Mouse (Mus musculus): Measurements from ENCODE around the gene Ptgds. TPM values are rescaled to one million over a fixed set of nuclear protein-coding genes. Genes with fewer than 3 reads are reported as not detected.

The Ptgds gene
- total and polyA plus RNA-seq, 3 experiments, result 0.37 to 0.46 TPM; not detected in 1

- peaks cover 32 to 51% of the 10 kb centered on the region in 2 experiments for H3K36me3 ChIP-seq (replicated peaks in 1 of 2; ENCODE audit: control insufficient read depth in 1 of 2, insufficient read depth in 1 of 2, low read length in 1 of 2)
- no peak overlapping the region for H3K4me3 ChIP-seq (replicated peaks in 1 of 3; ENCODE audit: low read depth in 2 of 3, low read length in 2 of 3, poor library complexity in 1 of 3)
- H3K79me2 ChIP-seq (replicated peaks; ENCODE audit: control insufficient read depth, extremely low read depth, insufficient read depth, poor library complexity, severe bottlenecking), result peaks cover 8% of the 10 kb centered on the region; the same call in 1 of the 2 replicates
- no peaks in the 10 kb centered on the region for H3K27me3 ChIP-seq (replicated peaks)
- no peaks in the 10 kb centered on the region for H3K9me3 ChIP-seq (replicated peaks; ENCODE audit: low read length)
- DNase-seq (ENCODE audit: extremely low read depth), result no peak
- in situ Hi-C loops (cut with MboI; ENCODE audit: low pct_ligation_motif_present, low pct_unique_long_range_greater_than_20kb, low sequenced_read_pairs), result no loop called here
- no peak overlapping the region for H3K27ac ChIP-seq (ENCODE audit: insufficient read depth, low read depth)
- H3K4me2 ChIP-seq (ENCODE audit: insufficient read depth, low read depth, poor library complexity, severe bottlenecking), result no peak overlapping the region
- H3K9ac ChIP-seq (ENCODE audit: insufficient read depth, low read depth), result no peak overlapping the region
- dilution Hi-C loops (cut with MboI; ENCODE audit: extremely low pct_ligation_motif_present, extremely low pct_unique_long_range_greater_than_20kb, low sequenced_read_pairs), result no loop called here
- H3K4me1 ChIP-seq (ENCODE audit: control insufficient read depth in 1 of 2, insufficient read depth in 2 of 2), result peaks cover 15 to 35% of the 10 kb centered on the region in 2 experiments
- TF ChIP-seq NRF1 (IDR thresholded peaks at IDR 0.05; ENCODE audit: low read depth, low read length), result no peak
- TF ChIP-seq POLR2A (IDR thresholded peaks at IDR 0.05; ENCODE audit: low read depth, low read length), result no peak
- TF ChIP-seq SMC3 (IDR thresholded peaks at IDR 0.05; ENCODE audit: low read depth, low read length), result no peak
- no peak for TF ChIP-seq RCOR1 (conservative IDR thresholded peaks at IDR 0.05; ENCODE audit: low read depth, low read length)
Observed at GRCm38 (mm10) chr2:25502726-25503125, 32.9 kb upstream of the Ptgds start.

GRCm38 (mm10) chr2:25501593-25502486 is 32.0 kb upstream of the Ptgds start, which contains the start of gene C8g:
Gene C8g (minus strand): TSS chr2:25501719.
- H3K4me2 ChIP-seq (ENCODE audit: insufficient read depth, low read depth, poor library complexity, severe bottlenecking), result peak within 1 kb of the TSS; percentile 68
- H3K36me3 ChIP-seq (replicated peaks in 1 of 2; ENCODE audit: control insufficient read depth in 1 of 2, insufficient read depth in 1 of 2, low read length in 1 of 2), result peaks cover 32 to 47% of the 10 kb centered on the region in 2 experiments
- H3K4me1 ChIP-seq (ENCODE audit: control insufficient read depth in 1 of 2, insufficient read depth in 2 of 2), result peaks cover 15 to 40% of the 10 kb centered on the region in 2 experiments
- H3K79me2 ChIP-seq (replicated peaks; ENCODE audit: control insufficient read depth, extremely low read depth, insufficient read depth, poor library complexity, severe bottlenecking), result peaks cover 8% of the 10 kb centered on the region; the same call in 1 of the 2 replicates
- peak within 1 kb of the TSS; percentile 70 to 99 (median 93) for H3K4me3 ChIP-seq (replicated peaks in 1 of 3; ENCODE audit: low read depth in 2 of 3, low read length in 2 of 3, poor library complexity in 1 of 3)
- in situ Hi-C loops (cut with MboI; ENCODE audit: low pct_ligation_motif_present, low pct_unique_long_range_greater_than_20kb, low sequenced_read_pairs), result no loop called here
- H3K27me3 ChIP-seq (replicated peaks), result no peaks in the 10 kb centered on the region
- peak; percentile 28 for DNase-seq (ENCODE audit: extremely low read depth)
- peak within 1 kb of the TSS; percentile 92 for H3K9ac ChIP-seq (ENCODE audit: insufficient read depth, low read depth)
- dilution Hi-C loops (cut with MboI; ENCODE audit: extremely low pct_ligation_motif_present, extremely low pct_unique_long_range_greater_than_20kb, low sequenced_read_pairs), result no loop called here
- H3K27ac ChIP-seq (ENCODE audit: insufficient read depth, low read depth), result peak within 1 kb of the TSS; percentile 51
- TF ChIP-seq ZNF384 (IDR thresholded peaks at IDR 0.05; ENCODE audit: low read depth, low read length) (no peak), KAT2A (IDR thresholded peaks at IDR 0.05; ENCODE audit: insufficient replicate concordance, low read length) (no peak), BHLHE40 (IDR thresholded peaks at IDR 0.05; ENCODE audit: low read depth, low read length) (no peak), CHD2 (IDR thresholded peaks at IDR 0.05; ENCODE audit: low read length) (no peak), NRF1 (IDR thresholded peaks at IDR 0.05; ENCODE audit: low read depth, low read length) (peak; percentile 48; the same call in 1 of the 2 replicates), CTCF (conservative IDR thresholded peaks at IDR 0.05 in 1 of 2, IDR thresholded peaks at IDR 0.05 in 1 of 2; ENCODE audit: low read depth in 2 of 2, low read length in 2 of 2) (peak in 1 of 2 experiments; percentile 34; a peak in 2 of 4 replicates), PAX5 (IDR thresholded peaks at IDR 0.05; ENCODE audit: low read length) (no peak), ZMIZ1 (IDR thresholded peaks at IDR 0.05; ENCODE audit: low read depth, low read length) (no peak), MEF2A (IDR thresholded peaks at IDR 0.05; ENCODE audit: borderline replicate concordance, low read depth, low read length) (no peak), RCOR1 (conservative IDR thresholded peaks at IDR 0.05; ENCODE audit: low read depth, low read length) (no peak), EP300 (IDR thresholded peaks at IDR 0.05; ENCODE audit: low read length) (no peak), TBP (conservative IDR thresholded peaks at IDR 0.05; ENCODE audit: low read depth, low read length) (no peak), JUND (conservative IDR thresholded peaks at IDR 0.05; ENCODE audit: low read depth, low read length) (no peak)
- H3K9me3 ChIP-seq (replicated peaks; ENCODE audit: low read length), result no peaks in the 10 kb centered on the region

Data from CH12.LX (cell line).